Mouse (Mus musculus) heart, adult 2 months (tissue): ENCODE data around the gene Tmem266.

Experiments
- CTCF ChIP-seq: fragments of 200-600 bp; IDR thresholded peaks from 2 replicates; pipeline ENCODE4 v1.8.1; 2022; ENCODE audit warnings: antibody characterized with exemption, mild to moderate bottlenecking, moderate library complexity
- POLR2A ChIP-seq: fragments of 200-500 bp; IDR thresholded peaks from 2 replicates; pipeline ENCODE4 v1.6.1; 2011; ENCODE audit warnings: mild to moderate bottlenecking, low read depth, low read length, control low read depth; ENCODE audit not compliant: insufficient read depth

DNA sequence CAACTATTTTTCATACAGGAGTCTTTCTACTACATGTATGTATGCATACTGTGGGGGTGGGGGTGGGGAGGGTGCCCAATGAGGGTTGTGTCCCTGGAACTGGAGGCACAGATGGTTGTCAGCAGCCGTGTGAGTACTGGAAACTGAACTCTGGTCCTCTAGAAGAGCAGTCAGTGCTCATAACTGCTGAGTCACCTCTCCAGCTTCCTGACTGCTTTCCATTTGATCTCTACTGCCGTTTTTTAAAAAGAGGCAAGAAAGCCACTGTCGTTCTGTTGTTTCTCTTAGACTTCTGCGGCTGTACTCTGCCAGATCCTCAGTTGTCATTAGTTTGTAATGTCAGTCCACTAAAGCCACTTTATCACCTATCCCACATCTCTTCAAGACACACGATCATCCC, 19.2 kb upstream of the Tmem266 start:
- TF ChIP-seq POLR2A (no peak), CTCF (no peak)
